Mouse (Mus musculus): ENCODE measurements around the gene Cmss1.

DNA sequence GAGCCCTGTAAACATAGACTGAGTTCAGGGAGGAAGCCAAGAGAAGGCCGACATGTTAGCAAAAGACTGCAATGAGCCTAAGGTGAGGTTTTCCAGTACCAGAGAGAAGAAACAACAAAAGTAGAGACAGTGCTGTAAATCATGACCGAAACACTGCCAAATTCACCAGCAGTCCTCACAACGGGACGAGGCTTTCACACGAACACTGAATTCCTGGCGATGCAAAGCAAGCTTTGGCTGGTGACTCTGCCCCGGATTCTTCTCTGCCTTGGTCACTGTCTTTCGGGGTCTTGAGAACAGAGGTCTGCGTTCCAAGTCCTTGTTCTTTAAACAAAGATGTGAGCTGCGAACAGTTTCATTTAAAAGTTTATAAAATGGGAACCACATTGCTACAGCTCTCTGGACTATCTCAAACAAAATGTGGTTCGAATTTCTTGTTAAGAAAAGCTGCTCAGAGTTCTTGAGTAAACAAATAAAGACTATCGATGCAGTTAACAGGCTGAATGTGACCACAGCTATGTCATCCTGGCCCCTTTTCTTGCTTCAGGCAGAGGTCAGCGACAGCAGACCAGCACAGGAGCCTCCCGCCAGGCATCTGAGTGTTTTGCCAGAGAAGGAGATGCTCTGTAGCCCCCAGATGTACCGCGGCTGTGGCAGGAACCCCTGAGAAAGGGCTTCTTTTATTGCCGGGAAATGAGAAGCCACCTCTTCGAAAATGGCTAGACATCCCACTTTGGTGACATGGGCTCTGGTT lies 239.5 kb downstream of the Cmss1 start:
- TF ChIP-seq POLR2A (IDR thresholded peaks at IDR 0.05; ENCODE audit: borderline replicate concordance, low read depth, low read length), result no peak
- no peak for TF ChIP-seq CTCF (IDR thresholded peaks at IDR 0.05; ENCODE audit: low read depth, low read length)

Measured in bone marrow macrophage, adult 2 months (primary cell).